Mouse (Mus musculus) CD4-positive, CD25-positive, alpha-beta regulatory T cell, adult 4 months (primary cell): ENCODE measurements at regions not wholly inside any gene's neighbourhood (a gene's known extent, or its start where the extent isn't known, plus 50 kb on each side); places are given as distances from the start of the nearest gene placed in this dataset.

ENCODE experiments used
- ATAC-seq: one replicate; pipeline ENCODE4 v1.8.0; 2017

DNA sequence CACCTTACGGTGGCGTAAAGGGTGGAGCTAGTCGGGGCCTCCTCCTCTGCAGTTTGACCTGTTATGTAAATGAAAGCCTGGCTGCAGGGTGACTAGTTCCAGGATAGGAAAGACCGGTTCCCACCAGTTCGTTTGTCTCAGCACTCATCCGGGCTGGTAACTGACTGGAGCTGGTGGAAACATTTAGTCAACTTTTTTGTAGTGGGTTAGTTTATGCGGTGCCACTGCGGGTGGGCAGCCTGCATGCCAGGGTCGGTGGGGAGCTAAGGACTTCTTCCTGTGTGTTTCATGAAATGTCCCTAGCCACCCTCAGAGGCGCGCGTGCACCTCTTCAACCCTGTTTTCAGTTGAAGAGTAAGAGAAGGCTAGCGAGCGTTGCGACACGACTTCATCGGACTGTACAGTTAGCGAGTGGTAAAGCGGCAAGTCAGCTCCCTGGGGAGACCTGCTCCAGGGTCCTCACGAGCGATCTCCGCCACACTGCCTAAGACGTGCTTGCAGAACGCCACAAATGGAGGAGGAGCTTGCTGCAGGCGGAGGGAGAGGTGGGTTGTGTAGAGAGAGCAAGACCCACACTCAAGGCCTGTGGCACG is 76.5 kb upstream of the Gadd45a start:
- no peak for ATAC-seq

DNA sequence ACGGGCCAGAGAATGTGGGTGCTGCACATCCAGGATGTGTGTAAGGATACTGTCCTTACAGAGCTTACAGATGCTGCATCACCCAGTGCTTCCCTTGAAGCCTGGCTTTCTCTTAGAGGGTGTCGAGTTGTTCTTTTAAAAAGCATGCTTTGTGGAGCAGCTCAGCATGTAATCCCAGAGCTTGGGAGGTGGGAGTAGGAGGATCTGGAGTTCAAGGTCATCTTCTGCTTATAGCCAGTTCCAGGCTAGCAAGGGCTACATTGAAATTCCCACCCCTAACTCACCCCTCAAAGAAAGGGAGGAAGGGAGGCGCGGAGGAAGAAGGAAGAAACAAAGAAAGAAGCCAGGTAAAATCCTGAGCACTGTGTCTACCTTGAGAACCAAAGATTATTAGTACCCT is 76.0 kb upstream of the Gadd45a start:
- ATAC-seq, result no peak

DNA sequence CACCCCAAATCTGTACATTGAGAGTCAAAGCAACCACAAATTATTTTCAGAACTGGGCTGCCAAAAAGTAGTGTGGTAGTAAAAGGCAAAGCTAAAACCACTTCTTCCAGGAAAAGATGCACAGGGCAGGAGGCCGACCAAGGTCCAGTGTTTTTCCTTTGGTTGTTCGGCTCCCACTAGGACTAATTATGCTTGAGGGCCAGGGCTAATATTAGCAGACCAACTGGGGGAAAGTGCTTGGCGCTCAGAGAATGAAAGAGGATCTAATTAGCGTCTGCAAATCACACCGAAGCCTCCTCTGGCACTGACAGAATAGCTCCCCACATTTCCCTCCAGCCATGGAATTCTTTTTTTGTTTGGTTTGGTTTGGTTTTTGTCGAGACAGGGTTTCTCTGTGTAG is 75.1 kb upstream of the Gadd45a start:
- no peak for ATAC-seq

DNA sequence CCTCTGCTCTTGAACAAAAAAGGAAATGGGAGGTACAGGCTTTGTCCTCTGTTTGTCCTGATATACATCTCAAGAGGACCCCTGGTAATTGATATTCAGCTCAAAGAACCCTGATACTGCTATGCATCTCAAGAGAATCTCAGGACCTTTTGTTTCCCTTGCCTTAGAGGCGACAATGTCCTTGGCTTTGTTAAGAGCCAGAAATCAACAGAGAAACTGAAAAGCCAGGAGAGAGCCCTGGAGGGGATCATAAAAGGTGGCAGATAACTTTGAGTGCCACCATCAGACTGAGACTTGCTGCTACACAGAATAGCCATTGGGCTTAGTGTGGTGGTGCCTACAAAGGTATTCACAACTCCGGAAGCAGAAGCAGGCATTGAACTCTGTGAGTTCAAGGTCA is 74.3 kb upstream of the Gadd45a start:
- no peak for ATAC-seq

DNA sequence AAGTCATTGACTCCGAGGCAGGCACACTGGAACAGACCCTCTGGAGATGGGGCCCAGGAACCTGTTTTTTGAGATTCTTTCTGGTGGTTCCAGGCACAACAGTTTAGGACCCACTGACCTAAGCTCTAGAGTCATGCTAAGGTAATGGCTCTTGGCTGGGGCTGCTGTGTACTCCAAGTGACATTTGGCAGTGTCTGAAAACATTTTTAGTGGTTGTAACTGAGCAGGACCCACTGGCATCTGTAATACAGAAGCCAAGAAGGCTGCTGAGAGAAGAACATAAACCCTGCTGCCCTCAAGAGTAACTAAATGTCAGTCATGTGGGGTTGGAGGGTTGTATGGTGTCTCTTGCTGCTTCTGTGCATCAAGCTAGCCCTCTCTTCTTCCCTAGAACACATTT is 73.1 kb upstream of the Gadd45a start:
- ATAC-seq, result no peak

DNA sequence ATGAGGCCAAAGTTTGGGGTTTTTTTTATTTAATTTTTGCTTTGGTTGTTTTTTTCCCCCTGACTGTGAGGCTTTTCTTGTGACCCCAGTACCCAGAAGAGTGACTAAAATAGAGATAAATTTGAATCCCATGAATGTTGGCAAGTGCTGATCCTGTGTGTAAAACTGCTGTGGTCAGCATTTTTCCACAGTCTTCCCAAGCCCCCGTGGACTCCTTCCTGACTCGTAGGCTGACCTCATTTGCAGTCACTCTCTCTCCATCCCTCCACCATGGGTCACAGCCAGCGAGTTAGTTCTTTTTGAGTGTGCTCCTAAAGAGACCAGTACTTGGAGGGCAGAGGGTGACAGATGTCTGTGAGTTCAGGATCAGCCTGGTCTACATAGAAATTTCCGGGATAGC is 72.5 kb upstream of the Gadd45a start:
- no peak for ATAC-seq

DNA sequence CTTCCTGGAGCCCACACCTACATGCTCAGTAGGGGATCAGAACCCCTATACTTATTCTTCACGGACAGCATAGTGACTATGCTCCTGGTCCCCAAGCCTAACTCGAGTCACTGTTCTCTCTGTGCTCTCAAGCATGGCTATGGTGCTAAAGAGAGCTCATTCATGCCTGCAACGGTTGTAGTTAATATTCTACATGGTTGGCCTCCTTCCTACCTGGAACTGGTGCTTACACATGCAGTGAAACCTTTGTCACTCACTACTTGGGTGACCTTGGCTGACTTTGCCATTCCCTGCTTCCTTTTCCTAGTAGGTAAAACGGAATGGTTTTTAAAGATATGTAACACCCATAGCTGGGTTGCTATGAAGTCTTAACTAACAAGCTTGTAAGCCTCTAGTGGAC is 70.3 kb upstream of the Gadd45a start:
- no peak for ATAC-seq

DNA sequence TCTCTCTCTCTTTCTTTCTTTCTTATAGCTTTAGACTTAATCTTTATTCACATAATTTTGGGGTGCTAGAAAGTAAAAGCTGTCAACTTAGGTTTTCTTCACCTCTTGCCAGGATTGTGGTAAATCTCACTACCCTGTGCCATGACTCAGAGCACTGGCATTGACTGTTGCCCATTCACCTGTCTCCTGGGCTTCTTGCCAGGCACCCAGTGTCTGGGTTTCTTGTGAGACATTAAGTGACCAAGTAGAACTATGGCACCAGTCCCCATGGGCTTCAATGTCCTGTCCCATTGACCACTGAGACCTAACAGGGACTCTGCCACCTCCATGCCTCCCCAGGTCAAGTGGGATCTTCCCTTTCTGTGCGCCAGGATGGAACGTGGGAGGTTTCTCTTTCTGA is 69.2 kb upstream of the Gadd45a start:
- no peak for ATAC-seq

DNA sequence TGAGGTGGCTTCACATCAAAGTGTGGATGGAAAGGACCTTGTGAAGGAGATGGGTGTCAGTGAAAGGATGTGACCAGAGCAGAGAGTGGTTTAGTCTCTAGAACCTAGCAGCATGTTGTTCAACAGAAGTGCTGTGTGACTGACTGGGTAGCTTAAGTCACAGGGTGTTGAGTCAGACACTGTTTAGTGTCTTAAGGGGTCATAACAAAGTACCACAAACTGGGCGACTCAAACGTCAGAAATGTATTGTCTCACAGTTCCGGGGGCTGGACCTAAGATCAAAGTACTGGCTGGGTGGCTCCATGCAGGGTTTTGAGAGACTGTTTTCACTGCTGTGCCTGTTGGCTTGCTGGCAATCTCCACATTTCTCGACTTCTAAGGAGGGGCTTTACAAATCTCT is 68.1 kb upstream of the Gadd45a start:
- peak; percentile 47 for ATAC-seq

DNA sequence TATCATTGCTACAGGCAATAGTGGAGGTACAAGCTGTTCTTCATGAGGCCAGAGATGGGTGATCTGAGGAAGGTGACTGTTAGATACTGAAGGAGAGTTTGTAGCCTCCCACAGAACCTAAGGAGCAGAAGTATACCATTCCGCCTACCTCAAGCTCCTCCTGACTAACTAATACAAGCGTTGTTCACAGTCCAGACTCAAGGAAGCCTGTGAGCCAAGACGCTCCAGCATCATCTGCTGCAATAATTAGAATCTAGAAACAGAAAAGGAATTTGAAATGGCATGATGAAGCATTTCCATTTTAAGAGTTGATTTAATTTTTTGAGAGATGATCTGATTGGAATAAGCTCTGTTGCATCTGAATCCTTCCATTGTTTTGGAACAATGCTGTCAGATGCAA is 66.9 kb upstream of the Gadd45a start:
- no peak for ATAC-seq

DNA sequence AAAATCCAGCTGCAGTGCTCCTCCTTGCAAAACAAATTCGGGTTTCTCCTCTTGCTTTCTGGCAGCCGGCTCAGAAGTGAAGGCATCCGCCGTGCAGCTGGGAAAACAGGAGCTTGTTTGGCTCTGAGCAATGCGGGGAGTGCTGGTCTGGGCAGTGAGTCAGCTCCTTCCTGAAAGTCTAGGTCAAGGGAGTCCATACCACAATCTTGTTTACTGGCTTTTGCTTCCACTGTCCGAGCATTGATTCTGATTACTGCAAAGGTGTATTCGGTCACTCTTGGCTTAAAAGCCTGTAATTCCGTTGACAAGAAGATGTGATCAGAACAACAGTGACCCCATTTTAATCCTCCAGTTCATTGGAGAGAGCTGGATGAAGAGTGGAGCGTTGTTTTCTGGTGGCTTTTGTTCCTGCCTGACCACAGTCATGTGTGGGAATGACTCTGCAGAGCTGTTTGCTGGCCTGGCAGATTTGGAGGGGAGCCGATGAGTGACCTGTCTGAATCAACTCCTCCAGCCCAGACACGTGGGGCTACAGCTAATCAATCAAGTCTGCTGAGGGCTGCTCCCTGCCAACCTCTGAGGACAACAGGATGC is 65.4 kb upstream of the Gadd45a start:
- ATAC-seq, result no peak

DNA sequence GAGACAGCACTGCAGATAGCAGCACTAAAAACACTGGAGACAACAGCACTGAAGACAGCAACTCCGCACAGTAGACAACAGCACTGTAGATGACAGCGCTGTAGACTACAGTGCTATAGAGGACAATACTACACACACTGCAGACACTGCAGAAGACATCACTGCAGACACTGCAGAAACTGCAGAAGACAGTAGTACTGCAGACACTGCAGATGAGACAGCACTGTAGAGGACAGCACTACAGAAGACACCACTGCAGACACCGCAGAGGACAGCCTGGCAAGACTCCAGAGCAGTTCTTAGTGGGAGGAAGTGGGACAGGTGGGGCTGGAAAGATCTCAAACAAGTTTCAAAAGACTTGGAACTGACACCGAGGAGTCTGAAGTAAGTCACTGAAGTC is 64.8 kb upstream of the Gadd45a start:
- ATAC-seq, result no peak

DNA sequence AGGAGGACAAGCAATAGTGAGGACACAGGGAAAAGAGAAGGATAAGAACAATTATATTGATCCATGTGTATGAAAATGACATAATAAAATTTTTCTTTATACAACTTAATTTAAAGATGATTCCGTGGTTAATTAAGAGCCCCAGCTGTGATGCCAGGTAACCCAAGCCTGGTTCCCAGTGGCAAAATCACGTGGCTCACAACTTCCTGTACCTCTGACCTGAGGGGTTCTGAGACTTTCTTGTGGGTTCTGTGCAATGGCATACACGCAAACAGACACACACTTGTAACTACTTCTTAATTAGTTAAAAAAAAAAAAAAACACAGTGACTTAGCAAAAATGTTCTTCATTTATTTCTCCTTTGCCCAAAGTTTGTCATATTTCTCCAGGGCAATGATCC is 57.2 kb upstream of the Gadd45a start:
- ATAC-seq, result no peak

DNA sequence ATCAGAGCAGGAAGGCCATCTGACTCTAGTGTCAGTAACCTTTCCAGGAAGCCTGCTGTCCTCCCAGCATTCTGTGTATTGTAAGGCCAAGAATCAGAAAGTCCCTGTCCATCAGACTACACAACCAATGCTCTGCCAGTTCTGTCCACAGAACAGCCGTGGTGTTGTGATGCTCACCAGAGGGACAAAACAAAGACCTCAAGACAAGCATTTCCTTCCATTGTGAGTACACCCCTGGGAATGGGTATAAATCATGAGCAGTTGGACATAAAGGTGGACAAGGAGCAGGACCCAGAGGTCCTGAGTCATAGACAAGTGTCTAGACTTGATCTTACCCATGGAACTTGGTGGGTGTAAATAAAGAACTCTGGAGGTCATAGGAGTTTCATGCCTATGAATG is 55.9 kb upstream of the Gadd45a start:
- no peak for ATAC-seq

DNA sequence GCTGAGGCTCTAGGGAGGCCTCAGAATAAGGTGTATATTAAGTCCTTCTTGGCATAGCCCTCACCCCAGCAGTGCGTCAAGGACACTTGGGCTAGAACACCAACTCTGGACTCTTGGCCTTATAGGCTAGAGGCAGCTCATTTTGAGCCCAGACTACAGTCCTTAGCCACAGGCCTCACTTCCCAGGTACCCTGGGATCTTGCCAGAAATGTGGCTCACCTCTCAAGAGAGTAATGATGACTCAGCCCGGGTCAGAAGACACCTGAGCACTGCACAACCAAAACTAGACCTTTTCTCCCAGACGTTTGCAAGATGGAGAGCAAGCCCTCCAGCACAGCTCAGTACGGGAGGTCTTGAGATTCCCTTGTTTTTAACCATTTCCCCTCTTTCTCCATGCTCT is 52.9 kb upstream of the Gadd45a start:
- ATAC-seq, result no peak

DNA sequence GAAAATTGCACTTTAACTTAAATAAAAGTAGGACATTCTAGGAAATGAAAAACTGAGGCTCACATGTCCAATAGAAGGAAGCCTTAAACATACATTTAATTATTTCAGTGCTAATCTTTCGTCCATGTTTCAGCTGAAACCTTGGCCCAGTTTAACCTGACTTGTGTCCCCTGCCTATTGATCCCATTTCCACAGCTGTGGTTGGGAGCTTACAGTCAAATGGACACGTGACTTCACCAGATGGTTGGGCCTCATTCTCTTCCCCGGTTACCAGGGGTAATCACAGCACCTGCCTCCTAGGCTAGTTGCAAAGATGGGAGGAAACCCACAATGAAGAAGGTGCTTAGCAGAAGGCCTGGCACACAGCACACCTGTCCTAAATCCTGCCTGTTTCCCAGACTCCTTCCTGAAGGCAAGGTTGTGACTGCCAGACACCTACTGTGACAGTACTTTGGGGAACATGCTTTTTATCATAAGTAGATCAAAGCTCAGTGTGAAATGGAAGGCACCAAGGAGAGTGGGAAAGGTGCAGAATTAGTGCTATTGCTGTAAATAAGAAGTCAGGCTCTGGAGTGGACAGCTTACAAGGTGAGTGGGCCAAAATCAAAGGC is 52.4 kb upstream of the Gadd45a start:
- no peak for ATAC-seq

DNA sequence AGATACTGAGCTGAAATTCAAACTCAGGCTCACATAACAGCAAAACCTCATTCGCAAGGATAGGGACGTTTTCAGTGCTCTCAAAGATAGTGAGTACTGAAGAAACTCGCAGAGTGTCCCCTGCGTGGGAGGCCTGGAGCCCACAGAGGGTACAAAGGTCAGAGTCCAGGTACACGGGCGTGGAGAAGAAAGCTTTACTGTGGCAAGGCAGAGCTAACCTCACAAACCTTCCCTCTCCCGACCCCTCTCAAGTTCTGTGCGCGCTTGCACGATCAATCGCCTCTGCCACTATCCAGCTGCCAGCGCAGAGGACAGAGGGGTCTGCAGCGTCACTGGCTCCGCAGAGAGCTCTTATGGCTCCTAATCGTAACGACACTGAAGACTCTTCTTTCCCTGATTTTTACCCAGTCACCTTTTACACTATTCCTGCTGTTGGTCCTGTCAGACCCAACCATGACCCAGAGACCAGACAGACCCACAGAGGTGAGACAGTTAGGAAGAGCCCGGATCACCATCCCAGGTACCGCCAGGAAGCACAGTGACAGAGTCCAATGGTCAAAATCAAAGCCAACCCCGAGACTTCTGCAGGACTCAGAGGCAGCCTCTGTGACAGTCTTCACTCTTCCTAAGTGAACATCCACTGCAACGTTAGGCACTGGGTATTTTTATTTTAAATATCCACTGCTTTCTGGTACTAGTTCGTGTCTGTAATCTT is 51.6 kb upstream of the Gadd45a start:
- no peak for ATAC-seq

DNA sequence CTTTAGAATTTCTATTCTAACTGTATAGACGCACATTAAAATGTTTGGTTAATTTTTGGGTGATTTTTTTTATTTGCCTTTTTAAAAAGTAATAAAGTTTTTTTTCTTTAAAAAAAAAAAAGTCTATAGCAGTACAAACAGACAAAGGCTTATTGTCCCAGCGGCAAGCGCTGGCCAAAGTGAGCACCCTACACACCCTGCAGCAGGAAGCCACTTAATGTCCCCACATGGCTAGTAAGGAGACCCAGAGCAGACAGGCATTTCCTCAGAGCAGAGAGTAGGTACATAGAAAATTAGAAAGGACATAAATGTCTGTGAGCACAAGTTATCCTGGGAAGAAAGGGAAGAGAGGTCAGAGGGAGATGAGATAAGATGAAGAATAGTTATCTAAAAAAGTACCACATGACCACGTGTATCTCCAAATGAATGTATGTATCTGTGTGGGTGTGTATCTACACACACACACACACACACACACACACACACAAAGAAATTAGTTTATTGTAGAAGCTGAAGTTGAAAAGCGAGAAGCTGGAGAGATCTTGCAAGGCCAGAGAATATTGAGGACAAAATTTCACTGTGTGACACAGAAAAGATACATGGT is 50.7 kb upstream of the Gadd45a start:
- ATAC-seq, result no peak

DNA sequence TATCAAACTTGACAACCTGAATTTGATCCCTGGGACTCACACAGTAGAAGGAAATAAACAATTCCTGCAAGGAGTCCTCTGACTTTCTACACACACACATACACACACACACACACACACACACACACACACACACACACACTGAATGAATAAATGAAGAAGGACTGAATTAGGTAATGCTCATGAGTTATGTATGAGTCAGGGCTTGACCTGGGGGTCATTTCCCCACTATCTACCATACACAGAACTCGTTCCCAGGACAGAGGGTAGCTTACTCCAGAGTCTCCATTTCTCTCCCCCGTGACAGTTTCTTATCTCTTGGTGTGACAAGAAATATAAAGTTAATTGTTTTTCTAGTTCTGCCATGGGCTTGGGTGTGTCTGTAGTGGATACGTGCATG is 50.1 kb upstream of the Gadd45a start:
- no peak for ATAC-seq
